Comparison of ENCODE assay signal across 8 mouse cellular contexts in the genomic region with DNA sequence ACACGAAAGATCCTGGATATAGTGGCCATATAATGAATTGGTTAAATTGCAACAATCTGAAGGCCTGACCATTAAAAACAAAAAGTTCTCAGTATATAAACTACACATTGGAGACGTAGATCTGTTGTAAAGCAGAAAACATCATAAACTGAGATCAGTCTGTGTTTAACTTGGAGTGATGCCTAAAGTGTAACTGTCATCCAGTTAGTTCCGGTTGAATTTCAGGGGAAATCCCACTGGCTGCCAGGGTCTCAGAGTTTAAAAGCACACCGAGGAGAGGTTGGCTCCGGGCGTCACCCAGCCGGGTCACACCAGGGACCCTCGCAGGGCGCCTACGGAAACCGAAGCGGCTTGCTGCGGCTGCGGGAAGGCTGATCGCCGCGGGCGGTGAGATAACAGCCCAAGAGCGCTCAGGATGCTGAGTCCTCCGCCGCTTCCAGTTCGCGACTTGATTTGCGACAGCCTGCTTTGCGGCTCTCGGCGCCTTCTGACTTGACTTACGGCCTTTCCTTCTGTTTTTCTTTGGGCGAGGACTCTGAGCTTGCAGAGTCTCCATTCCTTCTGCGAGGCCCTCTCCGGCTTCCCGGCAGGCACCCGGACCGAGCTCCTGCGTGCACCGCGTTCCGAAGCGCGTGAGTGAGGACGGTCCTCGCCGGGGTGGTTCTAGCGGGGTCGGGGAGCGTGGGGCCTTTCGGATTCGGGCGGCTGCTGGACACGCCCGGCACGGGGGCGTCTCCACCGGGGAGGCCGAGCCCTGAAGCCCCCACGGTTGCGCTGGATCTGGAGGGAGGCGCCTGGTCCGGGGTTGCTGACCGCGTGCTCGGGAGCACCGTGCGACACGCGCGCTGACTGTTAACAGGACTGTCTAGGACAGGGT. TPM values are rescaled to one million over a fixed set of nuclear protein-coding genes. Genes with fewer than 3 reads are reported as not detected.
DNase-seq lines count a peak whose midpoint lies in the region; ATAC-seq lines count a peak whose summit lies in the region.

A gene (plus strand): TSS at position 495 of the 877 bp plus-strand sequence.

- H3K4me2 ChIP-seq in hindbrain, embryonic 15.5 days, result peak within 1 kb of the TSS; percentile 84

- H3K4me3 ChIP-seq in hindbrain, embryonic 15.5 days, result peak within 1 kb of the TSS; percentile 78

- no peaks in the 10 kb centered on the region for H3K9me3 ChIP-seq in hindbrain, embryonic 15.5 days

- 1% methylated on average over 67 of the region's 67 CpGs for WGBS in hindbrain, embryonic 15.5 days

- peaks cover 19% of the 10 kb centered on the region for H3K4me1 ChIP-seq in hindbrain, embryonic 15.5 days (replicated peaks)

- H3K27ac ChIP-seq in hindbrain, embryonic 15.5 days (replicated peaks), result peak within 1 kb of the TSS; percentile 86

- ATAC-seq in hindbrain, embryonic 15.5 days (ENCODE audit: low FRiP score, low read depth), result peak; percentile 93

- H3K27me3 ChIP-seq in hindbrain, embryonic 15.5 days, result no peaks in the 10 kb centered on the region

- 0 out of 2 replicates have a peak, but pooled peaks cover 3% of the 10 kb centered on the region for H3K36me3 ChIP-seq in hindbrain, embryonic 15.5 days

- DNase-seq in R1 (ENCODE audit: low read depth, low spot score), result peak; percentile 94
- DNase-seq in cerebellum, postnatal 25 days, result peak; percentile 93 to 94
- DNase-seq in frontal cortex, postnatal 36 days (ENCODE audit: low spot score in 2 of 2), result peak; percentile 89 to 93
- DNase-seq in left cerebral cortex, adult 11 months (ENCODE audit: low spot score), result peak; percentile 81
- DNase-seq in lung, postnatal 4 days, result peak; percentile 91
- DNase-seq in retina, postnatal 7 days (ENCODE audit: low read depth, low spot score), result peak; percentile 82
- peak; percentile 70 for DNase-seq in urinary bladder, adult 2 months (ENCODE audit: low spot score)

- H3K9ac ChIP-seq in hindbrain, embryonic 15.5 days, result peak within 1 kb of the TSS; percentile 78

RNA-seq across cellular contexts. Expression of the gene that starts here (rescaled TPM):
- polyA plus RNA-seq in hindbrain, embryonic 15.5 days (2015; fragmentation: Nextera tagmentation; extraction: Ambion mirVana), result 23.9 and 24.0 TPM in 2 replicates
- polyA plus RNA-seq in urinary bladder, adult 2 months (2012; rRNA removed), result 28.8 and 39.4 TPM in 2 replicates

Comparison
In these comparisons a context has a peak if more than half of its experiments do, and no peak if none do; other contexts are left out.
1. Peak in every context shown above with its lines: DNase-seq, ATAC-seq, H3K4me3 ChIP-seq and H3K27ac ChIP-seq.